Comparison of ENCODE assay signal across 8 mouse cellular contexts in the genomic region with DNA sequence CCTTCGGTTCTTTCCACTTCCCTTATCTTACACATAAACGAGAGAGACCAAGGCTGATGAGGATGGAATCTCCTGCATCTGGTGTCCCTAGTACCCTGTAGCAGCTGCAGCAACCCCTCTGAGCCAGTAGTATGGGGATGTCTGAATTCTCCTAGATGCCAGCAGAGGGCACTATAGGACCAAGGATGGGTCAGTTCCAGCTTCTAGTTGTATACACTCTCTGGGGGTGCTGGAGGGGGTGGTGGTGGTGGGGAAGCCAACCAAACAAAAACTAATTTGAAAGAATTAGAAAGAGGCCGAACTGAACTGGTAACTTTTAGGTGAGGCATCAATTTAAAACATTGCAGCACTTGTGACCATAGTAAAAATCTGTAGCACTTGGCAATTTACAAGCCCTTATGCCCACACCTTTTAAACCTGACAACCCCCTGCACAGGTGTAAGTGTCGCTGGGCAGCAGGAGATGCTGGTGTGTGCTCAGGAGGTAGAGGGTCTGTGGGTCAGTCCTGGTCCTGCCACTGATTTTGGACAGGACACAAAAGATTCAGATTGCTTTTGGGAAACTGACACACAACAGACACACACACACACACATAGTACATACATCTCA. TPM values are rescaled to one million over a fixed set of nuclear protein-coding genes. Genes with fewer than 3 reads are reported as not detected.
DNase-seq lines count a peak whose midpoint lies in the region; ATAC-seq and TF ChIP-seq lines count a peak whose summit lies in the region.

No protein-coding gene starts in this region.

- intact Hi-C loops in gastrocnemius, postnatal 36 days (cut with DNase I), result loop anchor here (1.0 to 10.0 kb wide), 4 partner anchors 235 to 785 kb away; a partner anchor contains a TSS

- peak; percentile 76 for TF ChIP-seq CTCF in kidney, adult 2 months (conservative IDR thresholded peaks at IDR 0.05; ENCODE audit: insufficient read depth, insufficient read length, low read depth, low read length)
- no peak for TF ChIP-seq CTCF in thymus, adult 2 months (IDR thresholded peaks at IDR 0.05; ENCODE audit: borderline replicate concordance, control insufficient read depth, extremely low read depth, insufficient read depth, low read length, poor library complexity)

- no peak for TF ChIP-seq POLR2A in kidney, adult 2 months (IDR thresholded peaks at IDR 0.05; ENCODE audit: low read depth, low read length)
- no peak for TF ChIP-seq POLR2A in thymus, adult 2 months (IDR thresholded peaks at IDR 0.05; ENCODE audit: control insufficient read depth, extremely low read depth, insufficient read depth, low read length, poor library complexity)

- H3K36me3 ChIP-seq in kidney, adult 2 months (ENCODE audit: control insufficient read depth, insufficient read depth, low read length), result no peaks in the 10 kb centered on the region
- H3K36me3 ChIP-seq in liver, embryonic 11.5 days (ENCODE audit: control insufficient read depth, insufficient read depth, low read length), result no peaks in the 10 kb centered on the region
- H3K36me3 ChIP-seq in thymus, adult 2 months (ENCODE audit: control insufficient read depth, insufficient read depth, low read length), result no peaks in the 10 kb centered on the region

- no peaks in the 10 kb centered on the region for H3K4me1 ChIP-seq in kidney, adult 2 months (ENCODE audit: control insufficient read depth, insufficient read depth, low read length)
- H3K4me1 ChIP-seq in liver, embryonic 11.5 days (replicated peaks; ENCODE audit: control insufficient read depth, insufficient read depth, low read length), result peaks cover 8% of the 10 kb centered on the region
- no peaks in the 10 kb centered on the region for H3K4me1 ChIP-seq in thymus, adult 2 months (replicated peaks; ENCODE audit: control insufficient read depth, insufficient read depth, low read length)

- WGBS in kidney, adult 2 months, result 21% methylated on average over 4 of the region's 4 CpGs
- 17% methylated on average over 4 of the region's 4 CpGs for WGBS in liver, embryonic 11.5 days
- 24% methylated on average over 4 of the region's 4 CpGs for WGBS in thymus, adult 2 months

- H3K27me3 ChIP-seq in kidney, adult 2 months (replicated peaks; ENCODE audit: control insufficient read depth, insufficient read depth, low read length), result no peaks in the 10 kb centered on the region
- H3K27me3 ChIP-seq in liver, embryonic 11.5 days (replicated peaks; ENCODE audit: control insufficient read depth, insufficient read depth, low read length), result no peaks in the 10 kb centered on the region
- H3K27me3 ChIP-seq in thymus, adult 2 months (ENCODE audit: control insufficient read depth, insufficient read depth, low read length), result no peaks in the 10 kb centered on the region

- DNase-seq in CD8-positive naive resting alpha-beta T cell, adult 2 months (ENCODE audit: low read depth in 2 of 2, low spot score in 2 of 2), result peak; percentile 53 to 66
- peak; percentile 48 for DNase-seq in adrenal gland, adult 2 months
- peak; percentile 80 for DNase-seq in embryo, embryonic 11 days
- peak; percentile 20 to 26 for DNase-seq in gastrocnemius, postnatal 36 days
- DNase-seq in kidney, adult 2 months, result peak; percentile 69
- DNase-seq in liver, embryonic 11.5 days (ENCODE audit: low spot score), result peak; percentile 57
- peak; percentile 57 for DNase-seq in neural tube, embryonic 10.5 days (ENCODE audit: extremely low spot score, low spot score)
- peak; percentile 68 for DNase-seq in thymus, adult 2 months

- H3K9ac ChIP-seq in liver, embryonic 11.5 days (ENCODE audit: low read depth, low read length), result no peak overlapping the region

- ATAC-seq in liver, embryonic 11.5 days (replicated peaks; ENCODE audit: low FRiP score), result 0 out of 2 replicates have a peak, but pooled peaks have one; percentile 45

- H3K4me2 ChIP-seq in liver, embryonic 11.5 days, result no peak overlapping the region

- H3K27ac ChIP-seq in kidney, adult 2 months (ENCODE audit: insufficient read depth, low read depth, low read length), result no peak overlapping the region
- H3K27ac ChIP-seq in liver, embryonic 11.5 days (ENCODE audit: low read depth, low read length), result no peak overlapping the region
- no peak overlapping the region for H3K27ac ChIP-seq in thymus, adult 2 months (ENCODE audit: control insufficient read depth, insufficient read depth, low read length)

- no peak overlapping the region for H3K4me3 ChIP-seq in kidney, adult 2 months (ENCODE audit: insufficient read depth, low read depth, low read length)
- H3K4me3 ChIP-seq in liver, embryonic 11.5 days (ENCODE audit: low read depth, low read length), result no peak overlapping the region
- no peak overlapping the region for H3K4me3 ChIP-seq in thymus, adult 2 months (ENCODE audit: control insufficient read depth, insufficient read depth, low read length)

- H3K9me3 ChIP-seq in liver, embryonic 11.5 days (ENCODE audit: control insufficient read depth, low read length), result no peaks in the 10 kb centered on the region

RNA-seq across cellular contexts. Expression of a gene that starts 38.2 kb away (rescaled TPM):
- 10 to 100 TPM; 59.7 to 80.7 TPM for total RNA-seq in adrenal gland, adult 2 months (2021)
- 14.5 and 21.1 TPM in 2 replicates for polyA plus RNA-seq in adrenal gland, adult 2 months (2012; rRNA removed)
- total RNA-seq in gastrocnemius, postnatal 36 days (2021), result 10 to 100 TPM; 32.8 to 35.8 TPM
- polyA plus RNA-seq in kidney, adult 2 months (2012; rRNA removed), result 33.8 and 42.7 TPM in 2 replicates
- 17.8 and 21.9 TPM in 2 replicates for polyA plus RNA-seq in liver, embryonic 11.5 days (2014; fragmentation: Nextera tagmentation; extraction: Ambion mirVana)
- 54.9 and 56.1 TPM in 2 replicates for polyA plus RNA-seq in thymus, adult 2 months (2012; rRNA removed)

Comparison
In these comparisons a context has a peak if more than half of its experiments do, and no peak if none do; other contexts are left out.
1. DNase-seq: peak in every context shown above with its lines; median percentile 80 in embryo, embryonic 11 days; 69 in kidney, adult 2 months; 68 in thymus, adult 2 months; 60 in CD8-positive naive resting alpha-beta T cell, adult 2 months; 57 in liver, embryonic 11.5 days; 57 in neural tube, embryonic 10.5 days; 48 in adrenal gland, adult 2 months; 23 in gastrocnemius, postnatal 36 days.